Mouse (Mus musculus): ENCODE results near the gene Ndufs8. TPM values are rescaled to one million over a fixed set of nuclear protein-coding genes. Genes with fewer than 3 reads are reported as not detected.

Gene Ndufs8
- polyA plus RNA-seq, 1 experiment from 2014 or later = 65.9 TPM

DNA sequence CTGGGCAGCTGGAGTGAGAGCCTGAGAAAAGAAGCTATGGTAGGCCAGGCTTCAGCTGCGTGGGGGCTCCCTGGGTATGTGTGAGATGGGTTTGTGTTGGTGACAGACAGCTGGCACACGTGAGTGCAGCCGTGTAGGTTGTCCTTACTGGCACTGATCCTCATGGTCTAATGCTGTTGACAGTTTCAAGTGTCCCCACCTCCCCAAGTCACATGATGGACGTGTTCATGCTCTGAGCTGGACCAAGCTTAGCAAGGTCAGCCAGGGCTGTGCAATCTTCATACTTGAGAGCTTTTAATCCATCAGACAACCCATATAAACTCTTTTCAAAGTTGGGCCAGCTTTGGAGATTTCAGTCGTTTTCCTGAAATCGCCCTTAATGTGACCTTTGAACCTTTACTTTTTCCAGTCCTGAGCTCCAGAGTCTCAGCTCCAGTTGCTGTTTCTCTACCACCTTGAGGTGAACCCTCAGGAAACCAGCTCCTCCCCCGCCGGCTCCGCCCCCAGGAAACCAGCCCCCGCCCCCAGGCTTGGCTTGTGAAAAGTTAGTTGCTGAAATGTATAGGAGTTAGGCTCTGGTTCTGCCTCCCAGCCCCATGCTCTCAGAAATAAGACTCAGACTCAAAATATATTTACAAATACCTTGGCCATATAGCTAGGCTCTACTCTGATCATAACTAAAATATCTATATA lies 33.4 kb upstream of the Ndufs8 start:
- H3K36me3 ChIP-seq (ENCODE audit: inconsistent target) = peaks cover 88% of the 10 kb centered on the region
- H3K27ac ChIP-seq = no peak overlapping the region
- H3K4me3 ChIP-seq (ENCODE audit: inconsistent target) = no peak overlapping the region
- H3K79me2 ChIP-seq (ENCODE audit: inconsistent target) = peaks cover 34% of the 10 kb centered on the region; the same call in 1 of the 2 replicates
- whole genome bisulfite sequencing (ENCODE audit: missing documents) = 19% methylated on average over 8 of the region's 10 CpGs

DNA sequence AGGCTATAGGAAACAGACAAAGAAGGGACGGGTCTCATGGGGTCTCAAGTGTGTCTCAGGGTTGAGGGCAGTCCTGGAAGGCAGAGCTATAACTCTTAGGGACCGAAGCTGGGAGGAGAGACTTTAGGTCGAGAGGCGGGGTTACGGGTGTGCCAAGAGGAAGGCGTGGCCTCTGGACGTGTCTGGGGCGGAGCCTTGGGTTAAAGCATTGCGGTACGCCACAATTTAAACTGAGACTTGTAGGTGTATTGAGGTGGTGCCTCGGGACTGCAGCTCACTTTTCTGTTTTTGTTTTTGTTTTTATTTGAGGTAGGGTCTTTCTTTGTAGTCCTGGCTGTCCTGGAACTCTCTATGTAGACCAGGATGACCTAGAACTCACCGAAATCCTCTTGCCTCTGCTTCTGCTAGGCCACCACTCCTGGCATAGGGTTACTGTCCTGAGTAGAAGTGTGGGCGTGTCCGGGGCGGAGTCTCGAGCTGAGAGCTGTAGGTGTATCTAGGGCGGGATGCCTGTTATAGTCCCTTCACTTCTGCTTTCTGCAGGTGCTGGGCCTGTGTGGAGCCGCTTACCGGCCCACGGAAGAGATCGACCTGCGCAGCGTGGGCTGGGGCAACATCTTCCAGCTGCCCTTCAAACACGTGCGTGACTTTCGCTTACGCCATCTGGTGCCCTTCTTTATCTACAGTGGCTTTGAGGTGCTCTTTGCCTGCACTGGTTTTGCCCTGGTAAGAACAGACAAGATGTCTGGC lies 30.6 kb upstream of the Ndufs8 start:
- no peak overlapping the region for H3K4me3 ChIP-seq (ENCODE audit: inconsistent target)
- H3K36me3 ChIP-seq (ENCODE audit: inconsistent target) = peaks cover 75% of the 10 kb centered on the region
- peaks cover 62% of the 10 kb centered on the region; the same call in 1 of the 2 replicates for H3K79me2 ChIP-seq (ENCODE audit: inconsistent target)
- H3K27ac ChIP-seq = no peak overlapping the region
- 54% methylated on average over 27 of the region's 27 CpGs for WGBS (ENCODE audit: missing documents)

DNA sequence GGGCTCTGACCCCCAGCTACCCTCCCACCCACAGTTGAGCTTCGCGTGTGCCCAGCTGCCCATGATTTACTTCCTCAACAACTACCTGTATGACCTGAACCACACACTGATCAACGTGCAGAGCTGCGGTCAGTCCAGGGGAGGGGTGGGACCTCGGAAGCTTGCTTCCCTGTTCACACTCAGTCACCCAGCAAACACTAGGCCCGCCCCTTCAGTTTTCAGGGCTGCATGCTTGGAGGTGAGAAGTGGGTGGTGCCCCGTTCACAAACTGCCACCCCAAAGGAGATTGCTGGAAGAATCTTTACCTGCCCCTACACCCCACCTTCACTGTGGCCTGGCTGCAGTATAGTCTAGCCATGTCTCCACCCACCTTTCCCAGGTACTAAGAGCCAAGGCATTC lies 29.7 kb upstream of the Ndufs8 start:
- H3K79me2 ChIP-seq (ENCODE audit: inconsistent target) = peaks cover 71% of the 10 kb centered on the region; the same call in 1 of the 2 replicates
- 92% methylated on average over 7 of the region's 7 CpGs for WGBS (ENCODE audit: missing documents)
- no peak overlapping the region for H3K4me3 ChIP-seq (ENCODE audit: inconsistent target)
- peaks cover 71% of the 10 kb centered on the region for H3K36me3 ChIP-seq (ENCODE audit: inconsistent target)
- H3K27ac ChIP-seq = no peak overlapping the region

DNA sequence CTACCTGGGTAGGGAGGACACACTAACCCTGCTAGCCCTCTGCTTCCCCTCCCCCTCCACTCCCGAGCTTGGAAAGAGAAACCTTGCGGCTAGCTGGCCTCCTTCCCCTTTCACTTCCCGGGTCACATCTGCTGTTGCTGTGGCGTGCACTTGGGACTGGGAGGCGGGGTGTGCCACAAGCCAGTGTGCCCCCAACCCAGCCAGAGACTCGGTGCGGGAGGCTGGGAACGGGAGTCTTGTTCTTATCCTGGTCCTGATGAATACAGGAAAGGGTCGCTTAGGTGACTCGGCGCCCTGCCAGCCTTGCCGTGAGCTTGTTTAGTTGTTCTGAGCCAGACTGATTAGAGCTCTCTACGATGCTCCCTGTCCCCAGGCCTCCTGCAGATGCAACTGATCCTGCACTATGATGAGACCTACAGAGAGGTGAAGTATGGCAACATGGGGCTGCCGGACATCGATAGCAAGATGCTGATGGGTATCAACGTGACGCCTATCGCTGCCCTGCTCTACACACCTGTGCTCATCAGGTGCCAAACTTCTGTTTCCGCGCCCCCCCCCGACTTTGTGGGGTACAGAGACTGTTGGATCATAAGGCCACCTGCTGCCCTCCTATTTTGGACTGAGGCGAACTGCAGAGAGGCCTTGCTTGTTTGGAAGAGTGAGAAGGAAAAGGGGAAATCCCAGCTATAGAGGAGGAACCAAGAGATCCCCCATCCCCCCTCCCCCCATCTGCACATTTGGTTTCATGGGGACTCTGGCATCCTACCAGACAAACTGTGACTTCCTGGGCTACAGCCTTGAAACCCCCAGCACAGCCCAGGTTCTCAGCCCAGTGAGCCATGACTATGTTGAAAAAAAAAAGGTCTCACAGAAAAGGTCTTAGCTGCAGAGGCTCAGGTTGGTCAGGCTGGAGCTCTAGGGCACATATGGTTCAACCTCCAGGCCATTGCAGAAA lies 23.6 kb upstream of the Ndufs8 start:
- Histone ChIP-seq H3K36me3 (ENCODE audit: inconsistent target) (peaks cover 19% of the 10 kb centered on the region; the same call in 1 of the 2 replicates), H3K27ac (peak overlapping the region; percentile 99), H3K79me2 (ENCODE audit: inconsistent target) (peaks cover 61% of the 10 kb centered on the region), H3K4me3 (ENCODE audit: inconsistent target) (peak overlapping the region; percentile 90)
- under 1% methylated on average over 22 of the region's 22 CpGs for WGBS (ENCODE audit: missing documents)

DNA sequence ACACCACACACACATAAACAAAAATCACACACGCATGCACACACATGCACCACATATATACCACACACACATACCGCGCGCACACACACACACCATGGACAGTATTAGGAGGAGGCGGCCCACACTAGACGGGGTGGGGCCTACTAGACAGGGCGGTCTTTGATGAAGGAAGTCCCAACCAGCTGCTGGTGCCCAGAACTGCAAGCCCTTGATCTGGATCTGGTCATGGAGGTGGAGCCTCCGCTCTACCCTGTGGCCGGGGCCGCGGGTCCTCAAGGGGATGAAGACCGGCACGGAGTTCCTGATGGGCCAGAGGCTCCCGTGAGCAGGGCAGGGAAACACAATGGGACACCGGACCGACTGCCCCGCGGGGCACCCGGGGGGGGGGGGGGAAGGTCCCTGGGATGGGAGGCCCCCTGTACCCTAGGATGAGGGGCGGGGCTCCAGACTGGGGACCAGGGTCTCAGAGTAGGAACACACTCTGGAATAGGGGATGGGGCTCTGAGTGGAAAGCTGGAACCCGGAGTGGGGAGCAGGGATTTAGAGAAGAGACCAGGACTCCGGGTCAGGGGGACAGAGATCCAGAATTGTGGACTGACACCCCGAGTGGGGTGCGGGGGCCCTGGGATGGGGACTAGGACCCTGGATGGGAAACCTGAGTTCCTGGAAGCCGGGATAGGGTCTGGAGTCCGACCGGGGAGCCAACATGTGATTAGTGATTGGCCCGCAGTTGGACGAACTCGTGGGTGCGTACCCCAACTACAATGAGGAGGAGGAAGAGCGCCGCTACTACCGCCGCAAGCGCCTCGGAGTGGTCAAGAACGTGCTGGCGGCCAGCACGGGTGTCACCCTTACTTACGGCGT lies 22.7 kb upstream of the Ndufs8 start, which contains the start of gene Unc93b1:
Gene Unc93b1, plus strand, starts transcription at position 155 of the 864 bp plus-strand sequence.
- Histone ChIP-seq H3K36me3 (ENCODE audit: inconsistent target) (peaks cover 11% of the 10 kb centered on the region; the same call in 1 of the 2 replicates), H3K4me3 (ENCODE audit: inconsistent target) (peak within 1 kb of the TSS; percentile 90), H3K79me2 (ENCODE audit: inconsistent target) (peaks cover 52% of the 10 kb centered on the region), H3K27ac (peak within 1 kb of the TSS; percentile 99)
- 2% methylated on average over 40 of the region's 42 CpGs for WGBS (ENCODE audit: missing documents)

DNA sequence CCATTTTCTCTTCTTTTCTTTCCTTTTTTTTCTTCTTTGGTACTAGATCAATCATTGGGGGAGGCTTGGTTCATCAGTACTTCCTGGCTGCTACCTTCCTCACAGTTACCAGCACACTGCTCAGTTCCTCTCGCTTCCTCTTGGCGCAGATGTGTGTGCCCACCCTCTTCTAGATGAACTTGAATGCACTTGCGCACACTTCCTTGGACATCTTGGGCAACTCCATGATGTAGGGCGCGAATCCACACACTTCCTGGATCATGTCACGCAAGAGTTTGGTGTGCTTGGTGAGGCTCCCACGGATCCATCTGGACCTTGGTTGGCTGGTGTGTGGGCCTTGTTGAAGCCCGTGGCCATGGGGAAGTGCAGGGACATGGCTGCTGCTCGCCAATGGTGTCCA lies 19.1 kb upstream of the Ndufs8 start:
- WGBS (ENCODE audit: missing documents) = 37% methylated on average over 9 of the region's 9 CpGs
- H3K36me3 ChIP-seq (ENCODE audit: inconsistent target) = peaks cover 1% of the 10 kb centered on the region; the same call in 1 of the 2 replicates
- H3K4me3 ChIP-seq (ENCODE audit: inconsistent target) = no peak overlapping the region
- H3K27ac ChIP-seq = peak overlapping the region; percentile 17; the same call in 1 of the 2 replicates
- peaks cover 39% of the 10 kb centered on the region for H3K79me2 ChIP-seq (ENCODE audit: inconsistent target)

DNA sequence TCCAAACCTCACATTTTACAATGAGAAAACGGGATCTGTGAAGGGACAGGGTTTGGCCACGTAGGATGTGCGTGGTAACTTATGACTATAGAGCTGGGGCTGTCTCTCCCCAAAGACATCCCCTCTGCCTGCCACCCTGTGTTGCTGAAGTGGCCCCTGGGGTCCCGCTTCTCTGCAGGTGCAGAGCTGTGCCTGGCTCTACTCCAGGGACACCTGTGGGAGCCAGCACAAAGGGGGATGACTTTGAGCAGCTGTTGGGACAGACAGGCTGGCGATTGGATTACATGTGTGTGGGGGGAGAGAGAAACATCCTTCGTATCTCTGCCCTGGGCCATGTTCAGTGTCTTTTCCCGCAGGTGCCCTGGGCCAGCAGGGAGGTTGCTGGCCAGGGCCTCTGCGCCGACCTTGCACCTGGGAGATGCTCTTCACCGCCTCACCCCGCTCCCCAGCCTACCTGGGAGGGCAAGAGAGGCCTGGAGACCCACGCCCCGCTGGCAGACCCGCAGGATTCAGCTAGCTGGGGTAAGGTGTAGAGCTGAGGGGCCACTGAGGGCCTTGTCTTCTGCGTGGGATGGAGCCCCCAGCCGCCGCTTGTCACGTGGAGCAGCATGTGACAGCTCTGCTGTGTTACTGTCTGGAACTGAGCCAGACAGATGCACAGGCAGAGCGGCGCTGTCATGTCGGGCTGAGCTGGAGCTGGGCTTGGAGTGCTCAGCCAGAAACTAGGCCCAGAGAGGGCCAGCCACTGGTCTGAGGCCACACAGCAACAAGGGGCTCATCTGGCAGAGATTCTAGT lies 17.9 kb upstream of the Ndufs8 start:
- WGBS (ENCODE audit: missing documents) = 84% methylated on average over 17 of the region's 21 CpGs
- Histone ChIP-seq H3K4me3 (ENCODE audit: inconsistent target) (no peak overlapping the region), H3K79me2 (ENCODE audit: inconsistent target) (peaks cover 39% of the 10 kb centered on the region), H3K36me3 (ENCODE audit: inconsistent target) (no peaks in the 10 kb centered on the region; the same call in 1 of the 2 replicates), H3K27ac (peak overlapping the region; percentile 92)

DNA sequence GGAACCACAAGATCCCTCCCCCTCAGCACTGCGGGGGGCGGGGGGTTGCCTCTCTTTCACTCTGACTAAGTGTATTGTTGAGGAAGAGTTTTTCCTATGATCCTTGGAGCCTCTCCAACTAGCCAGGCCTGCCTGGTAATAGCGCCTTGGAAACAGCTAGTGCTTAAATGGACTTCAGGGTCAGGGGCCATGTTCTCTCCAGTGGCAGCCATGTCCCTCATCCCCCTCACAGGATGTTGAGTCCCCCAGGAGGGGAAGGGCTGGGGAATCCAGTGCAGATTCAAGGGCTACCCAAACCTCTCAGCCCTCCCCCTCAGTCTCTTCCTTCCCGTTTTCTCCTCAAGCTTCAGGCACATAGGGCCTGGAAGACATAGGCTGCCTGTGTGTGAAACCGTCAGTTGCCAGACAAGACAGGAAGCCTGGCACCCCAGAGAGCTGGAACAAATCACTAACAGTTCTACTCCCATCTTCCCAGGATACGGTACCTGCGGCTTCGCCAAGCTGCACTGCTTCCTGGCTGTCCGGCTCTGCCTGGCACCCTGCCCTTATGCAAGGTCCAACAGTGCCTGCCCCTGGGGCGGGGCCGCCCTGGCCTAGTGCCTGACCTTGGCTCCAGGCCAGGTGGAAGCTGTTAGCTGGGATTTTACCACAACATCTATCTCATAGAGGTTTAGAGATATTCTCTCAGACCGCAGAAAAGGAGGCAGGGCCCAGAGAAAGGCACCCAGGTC lies 16.8 kb upstream of the Ndufs8 start, which contains the start of gene Aldh3b1:
Gene Aldh3b1, minus strand, starts transcription at position 598 of the 731 bp plus-strand sequence.
- 3% methylated on average over 12 of the region's 12 CpGs for WGBS (ENCODE audit: missing documents)
- Histone ChIP-seq H3K4me3 (ENCODE audit: inconsistent target) (peak within 1 kb of the TSS; percentile 34), H3K79me2 (ENCODE audit: inconsistent target) (peaks cover 46% of the 10 kb centered on the region), H3K27ac (peak within 1 kb of the TSS; percentile 92), H3K36me3 (ENCODE audit: inconsistent target) (no peaks in the 10 kb centered on the region; the same call in 1 of the 2 replicates)

DNA sequence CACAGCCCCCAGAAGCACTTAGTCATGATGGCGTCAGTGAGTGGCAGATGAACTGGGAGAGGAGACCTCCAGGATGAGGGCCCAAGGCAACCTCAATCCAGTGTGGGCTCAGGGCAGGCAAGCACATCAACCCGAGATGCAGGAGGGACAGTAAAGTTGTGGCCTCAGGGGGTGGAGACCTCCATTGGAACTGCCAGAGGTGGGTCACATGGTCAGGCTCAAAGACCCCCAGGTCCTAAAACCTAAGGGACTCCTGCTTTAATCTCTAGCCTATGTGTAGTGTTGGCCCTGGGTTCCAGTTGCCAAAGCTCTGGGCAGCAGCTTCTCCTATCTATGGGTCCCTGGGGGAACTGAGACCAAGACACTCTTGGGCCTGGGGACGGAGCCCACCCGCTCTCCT lies 16.2 kb upstream of the Ndufs8 start:
- WGBS (ENCODE audit: missing documents) = 49% methylated on average over 4 of the region's 4 CpGs
- H3K79me2 ChIP-seq (ENCODE audit: inconsistent target) = peaks cover 49% of the 10 kb centered on the region
- H3K27ac ChIP-seq = peak overlapping the region; percentile 92
- H3K36me3 ChIP-seq (ENCODE audit: inconsistent target) = no peaks in the 10 kb centered on the region; the same call in 1 of the 2 replicates
- peak overlapping the region; percentile 34 for H3K4me3 ChIP-seq (ENCODE audit: inconsistent target)

DNA sequence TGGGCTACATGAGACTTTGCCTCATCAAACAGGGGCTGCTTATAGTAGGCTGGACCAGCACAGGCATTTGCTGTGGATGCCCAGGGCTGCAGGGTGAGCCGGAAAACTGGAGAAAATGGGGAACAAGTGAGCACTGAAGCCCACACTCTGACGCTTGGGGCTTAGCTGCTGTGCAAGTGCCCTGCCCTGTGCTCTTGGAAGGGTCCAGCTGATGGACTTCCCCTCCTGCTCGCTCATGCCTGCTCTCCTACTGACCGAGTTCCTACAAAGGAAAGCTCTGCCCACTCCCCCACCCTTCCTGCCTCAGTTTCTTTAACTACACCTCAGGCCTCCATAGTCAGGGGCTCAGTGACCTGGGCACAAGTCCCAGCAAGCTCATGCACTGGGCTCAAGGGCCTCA lies 15.4 kb upstream of the Ndufs8 start:
- H3K4me3 ChIP-seq (ENCODE audit: inconsistent target) = no peak overlapping the region
- H3K27ac ChIP-seq = peak overlapping the region; percentile 42
- peaks cover 49% of the 10 kb centered on the region for H3K79me2 ChIP-seq (ENCODE audit: inconsistent target)
- WGBS (ENCODE audit: missing documents) = 56% methylated on average over 4 of the region's 4 CpGs
- H3K36me3 ChIP-seq (ENCODE audit: inconsistent target) = no peaks in the 10 kb centered on the region; the same call in 1 of the 2 replicates

DNA sequence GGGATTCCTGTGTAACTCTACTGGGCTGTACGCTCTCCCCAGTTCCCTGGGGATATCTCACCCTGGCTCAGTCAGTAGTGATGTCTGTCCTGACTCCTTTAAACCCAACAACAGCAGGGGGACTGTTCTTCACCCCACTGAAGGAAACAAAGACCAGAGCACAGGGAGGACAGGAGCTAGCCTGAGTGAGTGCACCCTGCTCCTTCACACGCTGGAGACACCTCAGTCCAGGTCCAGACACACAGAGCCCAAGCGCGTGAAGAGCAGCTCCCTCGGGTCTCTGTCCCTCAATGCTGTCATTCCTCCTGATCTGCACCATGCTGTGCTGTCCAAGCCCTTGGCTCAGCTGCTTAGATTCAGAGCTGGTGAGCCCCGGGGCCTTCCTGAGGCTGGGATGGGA lies 14.1 kb upstream of the Ndufs8 start:
- 91% methylated on average over 6 of the region's 6 CpGs for whole genome bisulfite sequencing (ENCODE audit: missing documents)
- H3K79me2 ChIP-seq (ENCODE audit: inconsistent target) = peaks cover 49% of the 10 kb centered on the region
- H3K36me3 ChIP-seq (ENCODE audit: inconsistent target) = peaks cover 3% of the 10 kb centered on the region; the same call in 1 of the 2 replicates
- no peak overlapping the region for H3K4me3 ChIP-seq (ENCODE audit: inconsistent target)
- no peak overlapping the region for H3K27ac ChIP-seq

DNA sequence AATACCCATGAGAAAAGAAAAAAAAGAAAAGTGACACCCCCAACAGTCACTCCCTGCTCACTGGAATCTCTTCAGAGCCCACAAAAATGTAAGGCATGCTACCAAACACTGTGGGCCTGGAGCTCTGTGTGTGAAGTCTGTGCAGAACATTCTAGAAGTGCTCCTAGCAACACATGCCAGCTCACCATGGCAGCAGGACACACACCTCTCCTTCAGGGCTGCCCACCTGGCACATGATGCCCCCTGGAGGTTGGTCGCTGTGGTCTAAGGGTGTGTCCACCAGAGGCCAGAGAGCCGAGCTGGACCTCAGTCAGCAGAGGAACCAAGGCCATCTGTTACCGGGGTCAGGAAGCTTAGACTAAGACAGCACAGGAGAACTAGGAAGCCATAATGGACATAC lies 13.7 kb upstream of the Ndufs8 start:
- H3K36me3 ChIP-seq (ENCODE audit: inconsistent target) = peaks cover 7% of the 10 kb centered on the region
- H3K79me2 ChIP-seq (ENCODE audit: inconsistent target) = peaks cover 49% of the 10 kb centered on the region
- H3K27ac ChIP-seq = no peak overlapping the region
- H3K4me3 ChIP-seq (ENCODE audit: inconsistent target) = no peak overlapping the region
- WGBS (ENCODE audit: missing documents) = 74% methylated on average over 3 of the region's 3 CpGs
